Mouse (Mus musculus): ENCODE measurements around the gene Matn4.

GRCm38 (mm10) chr2:164435216-164436090, 30.5 kb upstream of the Matn4 start:
- TF ChIP-seq GATA1 (IDR thresholded peaks at IDR 0.05; ENCODE audit: low read length): no peak
- no peak for TF ChIP-seq TAL1 (IDR thresholded peaks at IDR 0.05; ENCODE audit: low read length)

Data from erythroblast, embryonic 14.5 days (primary cell).